Mouse (Mus musculus) G1E (cell line): Measurements from ENCODE around the gene Npr1.

Source experiments
- CTCF ChIP-seq: IDR thresholded peaks from 2 replicates; pipeline ENCODE4 v1.5.1; 2012; ENCODE audit warnings: low read depth, low read length, inconsistent platforms, mixed read lengths
- GATA1 ChIP-seq: IDR thresholded peaks from 2 replicates; pipeline ENCODE4 v1.6.1; 2012; ENCODE audit warnings: borderline replicate concordance, low read length, inconsistent platforms, mixed read lengths
- GATA2 ChIP-seq: IDR thresholded peaks from 2 replicates; pipeline ENCODE4 v1.6.1; 2012; ENCODE audit warnings: low read depth, low read length, inconsistent platforms, borderline replicate concordance
- POLR2AphosphoS5 ChIP-seq: IDR thresholded peaks from 2 replicates; pipeline ENCODE4 v1.6.1; 2012; ENCODE audit warnings: low read depth, low read length, inconsistent platforms; ENCODE audit not compliant: insufficient replicate concordance
- TAL1 ChIP-seq: conservative IDR thresholded peaks from 2 replicates; pipeline ENCODE4 v1.6.1; 2012; ENCODE audit warnings: low read depth, low read length, inconsistent platforms, mixed read lengths

DNA sequence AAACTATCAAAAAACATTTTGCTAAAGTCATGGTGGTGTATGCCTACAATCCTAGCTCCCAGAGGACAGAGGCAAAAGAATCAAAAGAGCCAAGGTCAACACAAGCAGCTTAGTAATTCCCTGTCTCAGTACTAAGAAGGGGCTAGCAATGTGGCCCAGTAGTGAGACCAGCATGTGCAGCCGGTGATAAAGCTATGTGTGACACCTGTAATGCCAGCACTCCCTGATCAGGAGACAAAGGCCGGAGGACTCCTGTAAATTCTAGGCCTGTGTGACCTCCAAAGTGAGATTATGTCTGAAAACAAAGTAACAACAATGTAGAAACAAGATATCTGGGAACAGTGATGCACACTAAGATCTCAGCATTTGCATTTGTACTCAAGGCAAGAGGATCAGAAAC, 40.2 kb downstream of the Npr1 start:
- no peak for TF ChIP-seq CTCF
- TF ChIP-seq POLR2AphosphoS5 = no peak
- TF ChIP-seq GATA1 = no peak
- TF ChIP-seq GATA2 = no peak
- no peak for TF ChIP-seq TAL1
